Mouse (Mus musculus): ENCODE data around the gene Hjurp.

DNA sequence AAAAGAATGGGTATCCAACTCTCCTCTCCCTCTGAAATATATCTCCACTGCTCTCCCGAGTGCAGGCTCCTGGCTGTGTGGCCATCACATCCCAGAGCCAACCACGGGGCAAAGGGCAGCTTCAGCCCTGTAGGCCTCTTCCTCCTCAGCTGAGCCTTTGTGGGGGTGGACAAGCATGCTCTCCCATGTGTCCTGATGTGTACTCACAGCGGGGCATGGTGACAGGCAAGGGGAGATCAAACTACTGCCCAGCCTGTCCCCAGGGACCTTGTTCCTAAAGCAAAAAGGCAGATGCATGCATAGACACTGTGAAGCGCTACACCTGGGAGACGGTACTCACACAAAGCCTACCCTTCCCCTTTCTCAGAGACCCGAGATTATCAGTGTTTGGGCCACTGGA lies 17.3 kb downstream of the Hjurp start:
- no peak for TF ChIP-seq CTCF (IDR thresholded peaks at IDR 0.05; ENCODE audit: low read depth)
- no peak for TF ChIP-seq EP300 (IDR thresholded peaks at IDR 0.05; ENCODE audit: low read depth)
